Mouse (Mus musculus) heart, postnatal 0 days (tissue): Measurements from ENCODE around the gene Kif24.

Experiments
- CTCF ChIP-seq: IDR thresholded peaks from 2 replicates; pipeline ENCODE4 v1.5.1; 2016; ENCODE audit warnings: antibody characterized with exemption, control low read depth, low read depth
- EP300 ChIP-seq: IDR thresholded peaks from 2 replicates; pipeline ENCODE4 v1.6.1; 2016; ENCODE audit warnings: antibody characterized with exemption, low read depth

- TF ChIP-seq EP300 (no peak), CTCF (no peak)
These were observed 116.8 kb downstream of the Kif24 start for GRCm38 (mm10) chr4:41347839-41348238.
